Mouse (Mus musculus): ENCODE measurements around the gene Slc22a4. TPM values are rescaled to one million over a fixed set of nuclear protein-coding genes. Genes with fewer than 3 reads are reported as not detected.
"Not testable (repeated sequence)": the region's sequence is repeated elsewhere in the genome, so short reads cannot be mapped to it uniquely, and the experiment has no call there.

Gene Slc22a4
- total RNA-seq, 2 experiments from 2014 or later = 6.7 to 7.6 TPM

DNA sequence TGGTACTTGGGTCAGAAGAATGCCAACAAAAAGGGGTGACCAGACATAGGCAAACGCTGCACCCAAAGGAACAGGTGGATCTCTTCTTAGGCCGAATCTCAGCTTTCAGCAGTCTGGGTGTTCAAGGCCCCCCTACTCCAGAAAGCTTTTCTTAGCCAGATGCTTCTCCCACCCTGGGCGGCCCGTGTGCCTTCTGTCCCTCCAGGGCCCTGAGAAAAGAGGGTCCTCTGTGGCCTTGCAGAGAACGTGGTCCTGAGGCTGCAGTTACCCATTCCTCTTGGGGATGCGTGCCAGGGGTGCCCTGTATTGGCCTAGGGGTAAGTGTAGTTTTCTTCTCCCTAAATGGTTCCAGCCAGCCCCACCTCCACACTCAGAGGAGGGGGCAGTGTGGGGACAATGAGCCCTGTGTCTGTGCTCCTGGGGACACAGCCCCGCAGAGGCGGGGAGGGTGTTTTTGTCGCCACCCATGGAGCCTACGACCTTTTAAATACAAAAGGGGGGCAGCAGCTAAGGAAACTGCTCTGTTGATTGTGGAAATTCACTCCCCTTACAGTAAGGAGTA, 30.2 kb upstream of the Slc22a4 start:
- DNase-seq (ENCODE audit: low spot score in 2 of 2) = peak in 1 of 2 experiments; percentile 53

DNA sequence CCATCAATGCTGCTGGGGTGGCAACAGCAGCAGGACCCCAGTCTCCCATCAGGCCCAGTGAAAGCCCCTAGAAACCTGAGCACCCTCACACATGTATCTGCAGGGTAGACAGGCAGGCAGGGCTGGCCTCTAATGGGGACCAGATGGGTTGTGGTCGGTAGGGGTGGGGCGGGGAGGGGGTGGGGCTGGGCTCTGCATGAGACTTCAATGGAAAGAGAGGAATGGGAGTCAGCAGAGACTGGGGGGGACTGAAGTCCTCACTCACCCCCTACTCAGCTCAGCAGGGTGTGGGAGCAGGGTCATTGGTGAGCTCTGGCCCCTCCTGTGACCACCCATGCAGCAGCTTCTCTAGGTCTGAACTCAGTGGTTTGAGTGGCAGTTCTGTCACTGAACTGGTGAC, 29.5 kb upstream of the Slc22a4 start:
- no peak for DNase-seq (ENCODE audit: low spot score in 2 of 2)

DNA sequence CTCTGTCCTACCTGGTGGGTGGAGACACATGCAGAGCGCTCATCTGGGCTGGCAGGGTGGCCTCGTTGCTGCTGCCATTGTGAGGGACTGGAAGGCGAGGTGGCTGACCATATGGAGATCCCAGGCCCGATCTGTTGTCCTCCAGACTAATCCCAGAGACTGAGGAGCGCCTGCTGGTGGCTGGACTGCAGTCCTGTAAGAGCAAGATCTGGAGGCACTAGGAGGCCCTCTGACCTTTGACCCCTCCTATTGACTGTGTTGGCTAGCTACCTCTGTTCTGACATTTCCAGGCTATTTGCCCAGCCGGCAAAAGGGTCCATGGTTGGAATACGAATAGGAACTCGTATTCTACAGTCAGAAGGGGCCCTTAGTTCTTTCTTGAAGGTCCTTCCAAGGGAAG, 28.2 kb upstream of the Slc22a4 start:
- peak in 1 of 2 experiments; percentile 70 for DNase-seq (ENCODE audit: low spot score in 2 of 2)

DNA sequence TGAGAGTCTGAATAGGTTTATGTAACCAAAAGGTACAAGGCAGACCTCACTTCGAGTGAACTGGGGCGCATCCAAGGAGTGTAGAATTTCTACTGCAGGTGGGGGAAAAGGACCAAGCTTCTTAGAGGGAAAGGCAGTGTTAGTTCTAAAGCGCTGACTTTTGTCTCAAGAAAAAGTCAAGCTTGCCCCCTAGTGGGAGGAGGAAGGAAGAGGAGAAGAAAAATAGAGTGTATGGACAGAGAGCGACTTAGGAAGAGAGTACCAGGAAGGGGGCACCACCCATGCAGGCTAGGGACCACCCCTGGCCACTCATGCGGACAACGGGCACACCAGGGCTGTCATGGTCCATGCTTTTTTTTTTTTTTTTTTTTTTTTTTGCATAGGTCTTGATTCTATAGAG, 26.4 kb upstream of the Slc22a4 start:
- DNase-seq (ENCODE audit: low spot score in 2 of 2) = peak in 1 of 2 experiments; percentile 67

DNA sequence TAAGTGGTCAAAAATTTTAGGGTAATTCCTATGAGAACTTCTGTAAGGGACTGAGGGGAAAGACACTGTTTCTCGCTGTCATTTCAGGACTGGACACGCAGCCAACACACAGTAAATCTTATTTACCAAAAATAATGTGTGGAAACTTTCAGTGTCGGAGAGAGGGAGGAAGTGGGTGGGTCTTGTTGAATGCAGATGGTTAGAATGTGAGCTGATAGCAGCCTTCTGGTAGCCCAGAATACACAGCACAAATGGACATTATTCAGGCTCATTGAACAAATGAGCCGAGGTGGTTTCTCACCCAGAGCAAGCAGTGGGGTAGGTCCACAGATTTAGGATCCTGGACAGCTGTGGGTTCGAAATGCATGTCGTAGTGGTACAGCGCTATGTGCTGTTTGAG, 25.2 kb upstream of the Slc22a4 start:
- DNase-seq (ENCODE audit: low spot score in 2 of 2) = no peak

DNA sequence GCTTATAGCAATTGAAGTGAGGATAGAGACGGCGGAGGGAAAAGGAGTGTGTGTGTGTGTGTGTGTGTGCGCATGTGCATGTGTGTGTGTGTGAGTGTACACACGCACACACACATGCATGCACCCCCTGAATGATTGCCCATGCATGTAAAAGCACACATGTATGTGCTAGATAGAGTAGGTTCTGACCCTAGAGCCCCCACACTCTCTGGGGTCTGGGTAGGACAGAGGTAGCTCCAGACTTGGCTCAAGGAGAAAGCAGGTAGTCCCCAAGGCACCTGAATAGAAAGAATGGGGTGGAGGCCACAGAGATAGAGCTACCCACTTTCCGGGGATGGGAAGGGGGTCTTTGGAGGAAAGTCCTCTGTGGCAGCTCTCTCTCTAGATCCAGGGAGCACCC, 24.2 kb upstream of the Slc22a4 start:
- DNase-seq (ENCODE audit: low spot score in 2 of 2) = no peak

DNA sequence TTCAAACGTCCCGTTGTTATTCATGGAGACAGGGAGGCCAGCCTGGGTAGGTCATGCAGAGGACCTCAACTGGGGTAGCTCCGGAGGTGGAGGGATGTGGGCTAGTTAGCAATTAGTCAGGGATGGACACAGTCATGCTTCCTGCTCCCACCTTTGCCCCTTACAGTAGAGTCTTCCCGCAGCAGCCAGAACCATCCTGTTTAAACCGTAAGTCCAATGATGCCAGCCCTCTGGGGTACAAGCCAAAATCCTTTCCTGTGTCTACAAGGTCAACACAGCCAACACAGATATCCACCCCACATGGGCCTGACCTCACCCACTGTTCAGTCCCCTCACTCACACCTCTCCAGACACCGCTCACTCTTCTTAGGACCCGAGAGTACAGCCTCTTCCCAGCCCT, 23.3 kb upstream of the Slc22a4 start:
- no peak for DNase-seq (ENCODE audit: low spot score in 2 of 2)

DNA sequence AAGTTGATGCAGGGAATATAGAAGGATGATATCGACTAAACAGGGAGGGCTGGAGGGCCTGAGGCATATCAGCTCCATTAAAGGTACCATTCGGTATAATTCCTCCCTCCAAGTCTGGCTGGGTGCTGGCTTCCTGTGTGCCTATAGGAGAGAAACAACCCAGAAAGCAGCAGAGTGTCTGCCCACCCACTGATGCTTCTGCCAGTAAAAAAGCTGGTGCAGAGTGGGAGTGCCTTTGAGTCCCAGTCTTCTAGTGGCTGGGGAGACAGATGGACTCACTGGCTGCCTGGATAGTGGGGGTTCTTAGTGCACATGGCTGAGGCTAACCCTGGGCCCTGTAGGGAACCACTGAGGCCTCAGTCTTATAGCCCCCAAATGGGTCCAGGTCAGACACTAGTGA, 22.3 kb upstream of the Slc22a4 start:
- no peak for DNase-seq (ENCODE audit: low spot score in 2 of 2)

DNA sequence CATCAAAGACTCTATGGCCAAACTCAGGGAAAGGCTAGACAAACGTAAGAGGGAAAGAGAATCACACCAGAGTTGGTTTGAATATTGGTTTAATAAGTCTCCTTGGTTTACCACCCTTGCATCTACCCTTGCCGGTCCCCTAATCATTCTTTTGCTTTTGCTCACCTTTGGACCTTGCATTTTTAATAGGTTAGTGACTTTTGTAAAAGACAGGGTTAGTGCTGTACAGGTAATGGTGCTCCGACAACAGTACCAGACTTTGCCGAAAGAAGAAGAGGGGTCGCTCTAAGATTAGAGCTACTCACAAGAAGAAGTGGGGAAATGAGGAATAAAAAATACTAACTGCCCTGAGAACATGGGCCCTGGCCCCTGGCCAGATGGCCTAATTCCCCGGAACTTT, 12.8 kb upstream of the Slc22a4 start:
- no peak for DNase-seq (ENCODE audit: low spot score in 2 of 2)

DNA sequence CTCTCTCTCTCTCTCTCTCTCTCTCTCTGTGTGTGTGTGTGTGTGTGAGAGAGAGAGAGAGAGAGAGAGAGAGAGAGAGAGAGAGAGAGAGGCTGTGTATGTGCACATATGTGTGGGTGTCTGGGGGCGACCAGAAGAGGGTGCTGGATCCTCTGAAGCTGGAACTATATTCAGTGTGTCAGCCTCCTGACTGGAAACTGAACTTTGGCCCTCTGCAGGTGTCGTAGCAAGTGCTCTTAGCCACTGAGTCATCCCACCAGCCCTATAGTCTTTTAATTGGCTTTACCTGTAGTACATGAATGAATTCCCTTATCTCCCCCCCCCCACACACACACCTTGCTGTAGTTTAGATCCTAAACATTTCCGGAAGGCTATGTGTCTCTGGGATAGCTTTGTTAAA, 5.0 kb upstream of the Slc22a4 start:
- not testable (repeated sequence) for DNase-seq (ENCODE audit: low spot score in 2 of 2)

DNA sequence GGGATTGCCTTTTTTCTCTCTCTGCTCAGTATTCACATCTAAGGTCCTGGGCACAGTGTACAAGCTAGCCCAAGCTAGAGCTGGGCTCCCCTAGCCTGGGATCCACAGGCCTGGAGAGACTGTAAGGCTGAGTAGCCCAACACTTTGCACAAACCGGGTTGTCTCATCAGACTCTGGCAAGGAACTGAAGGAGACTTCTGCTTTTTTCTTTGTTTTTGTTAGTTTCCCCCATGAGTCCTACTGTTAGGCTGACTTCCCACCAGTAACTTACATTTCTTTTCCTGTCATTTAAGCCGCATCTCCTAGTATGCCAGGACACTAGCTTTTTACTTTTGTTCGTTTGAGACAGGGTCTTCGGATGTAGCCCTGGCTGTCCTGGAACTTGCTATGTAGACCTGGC, 1.1 kb upstream of the Slc22a4 start:
- no peak for DNase-seq (ENCODE audit: low spot score in 2 of 2)

DNA sequence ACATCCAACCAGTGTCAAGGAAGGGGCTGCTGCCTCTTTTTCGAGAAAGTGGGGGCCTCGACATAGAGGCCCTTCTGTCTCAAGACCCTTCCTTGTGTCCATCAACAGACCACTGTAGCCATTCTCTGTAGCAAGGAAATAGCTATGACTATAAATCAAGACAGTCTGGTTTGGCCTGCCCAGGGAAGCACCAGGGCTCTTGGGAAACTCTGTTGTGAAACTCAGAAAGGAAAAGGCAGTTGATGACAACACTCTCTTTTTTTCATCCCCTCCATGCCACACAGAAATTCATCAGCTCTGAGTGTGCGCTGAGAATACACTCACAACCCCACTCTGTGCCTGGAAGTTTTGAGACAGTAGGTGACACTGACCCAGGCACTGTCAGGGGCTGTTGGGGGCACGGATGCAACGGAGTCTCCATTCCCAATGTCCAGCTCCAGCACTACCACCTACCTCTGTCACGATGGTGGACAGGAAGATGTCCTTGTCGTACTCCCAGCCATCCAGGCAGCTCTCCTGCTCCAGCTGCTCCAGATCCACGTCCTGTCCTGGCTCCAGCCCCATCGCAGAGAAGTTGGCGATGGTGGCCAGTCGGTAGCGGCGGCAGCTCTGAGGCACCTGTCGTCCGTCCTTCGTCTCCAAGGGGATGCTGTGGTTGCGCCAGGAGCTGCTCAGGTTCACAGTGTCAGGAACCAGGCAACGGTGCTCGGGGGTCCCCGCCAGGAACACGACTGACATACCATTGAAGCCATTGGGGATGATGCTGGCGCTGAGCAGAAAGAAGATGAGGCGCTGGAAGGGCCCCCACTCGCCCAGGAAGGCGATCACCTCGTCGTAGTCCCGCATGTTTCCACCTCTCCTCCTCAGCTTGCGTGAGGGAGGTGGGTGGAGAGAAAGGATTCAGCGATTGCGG, 503 bp downstream of the Slc22a4 start:
- DNase-seq (ENCODE audit: low spot score in 2 of 2) = peak in 1 of 2 experiments; percentile 40

DNA sequence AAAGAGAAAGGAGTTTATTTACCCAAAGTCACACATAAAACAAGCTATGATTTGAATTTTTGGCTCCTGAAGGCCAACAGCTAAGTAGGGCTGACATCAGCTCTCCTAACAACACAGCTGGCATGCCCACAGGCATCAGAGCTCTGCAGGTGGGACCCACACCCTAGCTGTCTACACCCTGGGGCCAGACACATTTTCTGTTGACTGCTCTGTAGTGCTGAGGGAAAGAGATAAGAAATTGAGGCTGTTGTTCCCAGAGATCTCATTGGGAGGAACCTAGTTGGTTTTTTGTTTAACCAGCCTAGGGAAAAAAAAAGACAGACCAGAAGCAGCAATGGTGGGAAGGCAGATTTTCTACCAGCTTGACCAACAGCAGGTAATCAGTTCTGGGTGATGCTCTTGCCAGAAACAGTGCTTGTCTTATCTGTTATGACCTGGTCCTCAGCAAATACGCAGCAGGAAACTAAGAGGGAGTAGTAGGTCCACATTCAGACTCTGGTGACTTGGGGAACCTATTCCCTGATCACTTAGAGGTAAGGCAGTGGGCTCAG, 1.3 kb downstream of the Slc22a4 start:
- no peak for DNase-seq (ENCODE audit: low spot score in 2 of 2)

DNA sequence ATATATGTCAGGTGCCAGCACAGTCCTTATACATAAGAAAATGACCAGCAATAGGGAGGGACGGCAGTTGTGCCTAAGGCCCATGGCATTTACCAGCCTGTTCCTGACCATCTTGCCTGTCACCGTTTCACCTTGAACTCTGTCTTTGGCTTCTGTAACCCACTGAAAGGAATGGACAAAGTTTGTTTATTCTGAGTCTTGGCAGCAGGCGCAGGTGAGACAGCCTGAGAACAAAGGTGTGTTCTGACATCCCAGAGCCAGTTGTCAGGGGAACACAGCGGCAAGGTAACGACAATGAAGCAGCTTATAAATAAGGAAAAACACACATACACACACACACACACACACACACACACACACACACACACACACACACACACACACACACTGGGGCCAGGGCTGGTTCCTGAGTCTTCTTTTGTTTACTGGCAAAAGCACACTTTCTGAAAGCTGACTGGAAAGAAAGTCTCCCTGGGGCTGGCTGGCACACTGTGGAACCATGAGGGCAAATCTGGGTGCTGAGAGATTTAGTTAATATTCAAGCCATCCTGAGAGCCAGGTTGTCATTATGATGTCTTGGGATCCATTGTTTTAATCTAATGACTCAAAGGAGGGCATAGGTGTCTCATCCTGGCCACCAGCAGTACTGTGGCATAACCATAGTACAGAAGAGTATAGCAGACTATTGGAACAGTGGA, 6.3 kb downstream of the Slc22a4 start:
- no peak for DNase-seq (ENCODE audit: low spot score in 2 of 2)

DNA sequence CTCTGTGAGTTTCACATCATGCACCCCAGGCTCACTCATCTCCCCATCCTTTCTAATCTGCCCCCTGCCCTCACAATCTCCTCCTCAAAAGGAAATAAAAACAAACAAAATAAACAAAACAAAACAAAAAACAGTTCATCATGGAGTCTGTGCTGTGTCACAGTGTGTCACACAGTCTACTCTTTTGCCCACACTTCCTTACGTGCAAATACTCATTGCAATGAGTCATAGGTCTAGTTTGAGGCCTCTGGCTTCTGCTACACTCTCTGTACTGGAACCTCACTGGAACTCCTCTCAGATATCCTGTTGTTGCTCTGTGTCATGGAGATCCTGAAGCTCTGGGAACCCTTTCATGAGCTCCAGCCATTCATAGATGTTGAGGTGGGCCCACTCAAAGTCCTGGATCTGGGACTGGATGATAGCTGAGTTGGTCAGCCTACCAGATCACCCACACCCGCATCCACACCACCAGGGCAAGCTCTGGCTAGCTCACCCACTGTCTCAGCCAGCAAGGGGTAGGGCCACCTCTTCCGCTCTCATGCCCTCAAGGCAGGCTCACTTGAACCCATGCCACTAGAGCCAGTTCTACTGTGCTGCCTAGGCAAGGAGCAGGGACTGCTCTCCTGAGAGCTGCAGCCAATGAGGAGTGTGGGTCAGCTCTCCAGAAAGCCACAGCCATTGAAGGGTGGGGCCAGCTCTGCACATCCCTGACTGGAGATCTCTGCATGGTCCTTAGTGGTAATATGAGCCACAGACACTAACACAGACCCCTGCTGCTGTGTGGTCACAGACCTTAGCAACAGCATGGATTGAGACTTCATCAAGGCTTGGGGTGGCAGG, 8.8 kb downstream of the Slc22a4 start:
- no peak for DNase-seq (ENCODE audit: low spot score in 2 of 2)

DNA sequence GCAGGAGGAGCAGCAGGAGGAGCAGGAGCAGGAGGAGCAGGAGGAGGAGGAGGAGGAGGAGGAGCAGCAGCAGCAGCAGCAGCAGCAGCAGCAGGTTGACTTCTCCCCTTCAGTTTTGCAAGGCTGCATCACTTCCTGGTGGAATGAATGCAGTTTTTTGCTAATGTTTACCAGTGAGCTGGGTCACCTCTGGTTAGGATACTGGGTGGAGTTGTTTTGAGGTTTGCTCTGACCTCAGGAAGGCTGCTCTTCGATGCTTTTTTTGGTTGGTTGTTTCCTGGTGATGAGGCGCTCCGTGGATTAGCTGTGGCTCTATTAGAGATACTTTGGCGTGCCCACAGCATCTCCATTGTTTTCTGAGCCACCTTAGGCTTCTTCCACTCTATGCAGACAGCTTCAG, 10.3 kb downstream of the Slc22a4 start:
- DNase-seq (ENCODE audit: low spot score in 2 of 2) = no peak

DNA sequence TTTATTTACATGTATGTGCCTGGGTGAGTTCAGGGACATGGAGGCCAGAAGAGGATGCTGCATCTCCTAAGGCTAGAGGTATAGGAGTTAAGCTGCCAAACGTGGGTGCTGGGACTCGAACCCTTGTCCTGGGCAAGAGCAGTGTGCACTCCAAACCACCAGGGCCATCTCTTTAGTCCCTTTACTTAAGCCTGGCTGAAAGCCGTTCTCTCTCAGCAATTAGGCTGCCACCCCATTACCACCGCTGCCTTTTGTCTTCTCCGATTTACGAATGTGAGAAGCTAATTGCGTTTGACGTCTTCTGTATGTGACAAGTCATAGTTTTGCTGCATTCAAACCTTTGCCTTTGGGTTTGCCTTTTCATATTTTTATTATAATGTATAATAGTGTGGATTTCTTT, 11.8 kb downstream of the Slc22a4 start:
- DNase-seq (ENCODE audit: low spot score in 2 of 2) = no peak

DNA sequence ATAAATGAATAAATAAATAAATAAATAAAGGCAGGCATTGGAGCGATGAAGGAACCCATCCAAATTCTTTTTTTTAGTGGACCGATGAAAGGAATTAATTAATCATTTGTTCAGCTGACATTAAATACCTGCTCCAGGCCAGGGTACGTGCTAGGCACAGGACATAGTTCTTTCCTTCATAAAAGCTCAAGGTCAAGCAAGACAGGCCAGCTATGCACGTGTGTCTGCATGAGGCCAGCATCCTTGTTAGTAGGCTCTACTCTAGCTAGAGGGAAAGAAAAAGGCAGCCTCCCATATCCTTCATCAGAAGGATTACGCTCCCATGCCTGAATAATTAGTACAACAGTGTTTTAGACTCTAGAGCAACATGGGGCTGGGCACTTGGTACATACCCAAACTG, 14.9 kb downstream of the Slc22a4 start:
- no peak for DNase-seq (ENCODE audit: low spot score in 2 of 2)

DNA sequence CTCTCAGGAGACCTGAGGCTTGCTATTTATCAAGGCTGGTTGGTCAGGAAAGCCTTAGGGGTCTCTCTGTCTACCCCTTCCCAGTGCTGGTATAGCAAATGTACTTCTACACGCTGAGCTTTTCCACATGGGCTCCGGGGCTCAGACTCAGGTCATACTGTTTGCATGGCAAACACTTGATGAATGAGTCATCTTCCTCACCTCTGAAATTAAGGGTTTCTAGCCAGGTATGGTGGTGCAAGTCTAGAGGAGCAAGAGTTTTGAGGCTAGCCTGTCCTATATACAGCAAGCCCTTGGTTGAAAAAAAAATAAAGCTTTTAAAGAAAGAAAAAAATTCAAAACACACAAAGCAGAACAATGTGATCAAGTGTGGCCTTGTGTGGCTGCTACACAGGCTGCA, 16.6 kb downstream of the Slc22a4 start:
- no peak for DNase-seq (ENCODE audit: low spot score in 2 of 2)

DNA sequence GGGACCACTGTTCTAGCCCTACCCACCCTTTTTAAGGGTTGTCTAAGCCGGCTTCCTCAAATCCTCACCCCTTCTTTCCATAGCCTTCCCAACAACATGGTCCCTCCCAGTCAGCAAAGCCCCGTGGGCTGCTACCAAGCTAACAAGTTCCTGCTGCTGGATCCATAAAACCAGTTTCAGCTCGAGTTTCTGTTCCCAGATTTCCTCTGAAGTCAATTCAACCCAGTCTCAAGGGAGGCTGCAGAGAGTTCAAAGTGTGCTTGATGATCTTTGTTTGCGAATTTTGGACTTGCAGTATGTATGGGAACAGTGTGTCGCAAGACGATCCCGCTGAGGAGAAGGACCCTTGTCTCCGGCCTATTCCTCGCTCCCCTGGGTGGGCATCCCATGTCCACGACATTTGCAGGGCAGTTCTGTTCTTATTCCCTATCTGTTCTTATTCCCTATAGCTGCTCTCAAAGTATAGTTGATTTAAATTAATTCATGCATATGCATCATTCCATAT, 19.4 kb downstream of the Slc22a4 start:
- no peak for DNase-seq (ENCODE audit: low spot score in 2 of 2)

DNA sequence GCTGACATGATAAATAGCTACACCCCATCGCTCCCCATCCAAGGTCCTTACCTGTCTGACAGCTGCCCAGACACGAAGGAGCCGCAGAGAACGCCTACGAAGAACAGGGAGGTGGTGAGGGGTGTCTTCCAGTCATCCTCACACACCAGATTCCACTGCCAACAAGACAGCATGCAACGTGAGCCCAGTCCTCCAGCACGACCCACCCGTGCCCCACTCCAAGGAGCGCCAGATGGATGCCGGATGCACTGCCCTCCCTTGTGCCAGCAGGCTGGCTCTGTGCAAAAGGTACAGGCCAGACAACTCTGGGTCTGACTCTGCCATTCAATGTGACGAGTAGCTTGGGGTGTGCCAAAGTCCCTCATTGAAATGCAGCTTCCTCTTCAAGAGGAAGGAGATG, 20.2 kb downstream of the Slc22a4 start:
- DNase-seq (ENCODE audit: low spot score in 2 of 2) = no peak
